Mouse (Mus musculus): ENCODE measurements around the gene Vmn1r23. TPM values are rescaled to one million over a fixed set of nuclear protein-coding genes. Genes with fewer than 3 reads are reported as not detected.

The Vmn1r23 gene
- not detected in 2 replicates for polyA plus RNA-seq (2012; rRNA removed)

GRCm38 (mm10) chr6:57926738-57927137, at the start of gene Vmn1r23:
Gene Vmn1r23 (minus strand): TSS chr6:57926838.

DNA sequence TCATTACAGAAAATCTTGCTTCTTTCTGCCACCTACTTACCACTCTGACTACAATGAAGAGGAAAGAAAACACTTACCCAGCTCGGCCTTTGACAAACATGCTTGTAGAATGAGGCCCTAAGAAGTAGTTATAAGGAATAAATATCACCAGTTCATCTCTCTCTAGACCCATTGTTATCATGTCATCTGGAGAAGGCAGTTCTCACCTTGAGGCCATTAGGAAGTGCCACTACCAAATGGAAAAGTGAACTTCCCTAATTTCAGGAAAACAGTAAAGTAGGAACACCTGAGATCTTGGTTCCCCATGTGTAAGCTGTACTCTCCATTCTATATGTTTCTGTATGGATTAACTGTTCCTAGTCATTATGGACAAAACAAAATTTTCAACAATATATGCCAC, 34.8 kb upstream of the Vmn1r23 start, which contains the start of gene Vmn1r24:
TSS of gene Vmn1r24 (minus strand) at position 101 of the 400 bp plus-strand sequence.

DNA sequence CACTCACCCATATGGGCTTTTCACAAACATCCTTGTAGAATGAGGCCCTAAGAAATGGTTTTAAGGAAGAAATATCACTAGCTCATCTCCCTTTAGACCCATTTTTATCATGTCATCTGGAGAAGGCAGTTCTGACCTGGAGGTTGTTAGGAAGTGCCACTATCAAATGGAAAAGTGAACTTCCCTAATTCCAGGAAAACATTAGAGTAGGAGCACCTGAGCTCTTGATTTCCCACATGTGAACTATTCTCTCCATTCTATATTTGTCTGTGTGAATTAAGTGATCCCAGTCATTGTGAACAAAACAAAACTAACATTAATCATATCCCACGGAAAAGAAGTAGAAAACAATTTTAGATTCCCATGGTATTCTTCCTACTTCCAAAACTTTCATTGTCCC, 18.7 kb downstream of the Vmn1r23 start, which contains the start of gene Vmn1r22:
TSS of gene Vmn1r22 (minus strand) at position 101 of the 400 bp plus-strand sequence.

Other genes with a start within 250 kb of the Vmn1r23 start
- gene Pyurf, start 234.8 kb downstream of the Vmn1r23 start, polyA plus RNA-seq (2012; rRNA removed): 17.0 and 19.1 TPM in 2 replicates
- 2.3 and 2.8 TPM in 2 replicates for gene Lancl2, start 224.3 kb downstream of the Vmn1r23 start, polyA plus RNA-seq (2012; rRNA removed)
- gene Vopp1, start 101.7 kb downstream of the Vmn1r23 start, polyA plus RNA-seq (2012; rRNA removed): 15.0 and 16.1 TPM in 2 replicates
- gene Vmn1r21, start 76.5 kb downstream of the Vmn1r23 start, polyA plus RNA-seq (2012; rRNA removed): not detected in 2 replicates
- gene Vmn1r22, start 18.8 kb downstream of the Vmn1r23 start, polyA plus RNA-seq (2012; rRNA removed): not detected in 2 replicates
- gene Vmn1r24, start 34.7 kb upstream of the Vmn1r23 start, polyA plus RNA-seq (2012; rRNA removed): not detected in 2 replicates
- not detected in 2 replicates for gene Vmn1r25, start 54.0 kb upstream of the Vmn1r23 start, polyA plus RNA-seq (2012; rRNA removed)
- not detected in 2 replicates for gene Vmn1r26, start 88.3 kb upstream of the Vmn1r23 start, polyA plus RNA-seq (2012; rRNA removed)

Measured in colon, adult 2 months (tissue).